Mouse (Mus musculus) olfactory bulb, adult 2 months (tissue): ENCODE results near the gene Fgfr2.

Source experiments
- CTCF ChIP-seq: fragments of 200-500 bp; IDR thresholded peaks from 2 replicates; pipeline ENCODE4 v1.5.1; 2012; ENCODE audit warnings: low read depth, mild to moderate bottlenecking, low read length, moderate library complexity; ENCODE audit not compliant: insufficient read depth
- POLR2A ChIP-seq: fragments of 200-500 bp; IDR thresholded peaks from 2 replicates; pipeline ENCODE4 v1.6.1; 2012; ENCODE audit warnings: mild to moderate bottlenecking, low read depth, low read length, moderate library complexity; ENCODE audit not compliant: insufficient read depth

DNA sequence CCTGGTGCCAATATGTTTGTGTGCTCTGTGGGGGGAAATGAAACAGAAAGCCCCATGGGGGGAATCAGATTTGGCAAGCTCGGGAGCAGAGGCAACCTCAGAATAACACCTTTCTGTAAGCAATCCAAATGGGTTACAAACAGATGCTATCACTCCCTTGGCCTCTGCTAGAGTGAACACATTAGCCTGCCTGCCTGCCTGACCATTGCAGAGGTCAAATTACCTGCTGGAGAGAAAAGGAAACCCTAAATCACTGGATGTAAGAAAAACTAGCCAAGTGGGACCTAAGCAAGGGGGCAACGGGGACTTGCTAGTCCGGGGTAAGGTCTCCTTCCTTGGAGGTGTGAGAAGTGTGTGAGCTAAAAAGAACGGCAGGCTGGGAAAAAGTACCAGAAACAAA lies 3004.4 kb downstream of the Fgfr2 start:
- TF ChIP-seq POLR2A (no peak), CTCF (no peak)
